Mouse (Mus musculus) CH12.LX (cell line): ENCODE measurements at regions not wholly inside any gene's neighbourhood (a gene's known extent, or its start where the extent isn't known, plus 50 kb on each side); places are given as distances from the start of the nearest gene placed in this dataset.

Experiments
- CHD1 ChIP-seq: IDR thresholded peaks from 2 replicates; pipeline ENCODE4 v1.6.1; 2012; ENCODE audit warnings: low read depth, low read length, improper control_type of control experiment, inconsistent platforms
- CTCF ChIP-seq, 2 experiments: IDR thresholded peaks in 1 of 2; conservative IDR thresholded peaks in 1 of 2; 2 replicates each; pipeline ENCODE4 v1.5.1; 2011 to 2012; ENCODE audit warnings: low read depth in 2 of 2, low read length in 2 of 2, improper control_type of control experiment in 1 of 2, inconsistent platforms in 1 of 2, mild to moderate bottlenecking in 1 of 2, moderate library complexity in 1 of 2
- EP300 ChIP-seq: IDR thresholded peaks from 2 replicates; pipeline ENCODE4 v1.6.1; 2011; ENCODE audit warnings: low read length, improper control_type of control experiment
- ETS1 ChIP-seq: conservative IDR thresholded peaks from 2 replicates; pipeline ENCODE4 v1.6.1; 2012; ENCODE audit warnings: low read depth, mild to moderate bottlenecking, inconsistent platforms, low read length, improper control_type of control experiment, moderate library complexity
- IRF4 ChIP-seq: IDR thresholded peaks from 2 replicates; pipeline ENCODE4 v1.6.1; 2014; ENCODE audit warnings: low read depth, mild to moderate bottlenecking, inconsistent platforms, low read length, improper control_type of control experiment
- MXI1 ChIP-seq: IDR thresholded peaks from 2 replicates; pipeline ENCODE4 v1.6.1; 2011; ENCODE audit warnings: mild to moderate bottlenecking, low read depth, low read length, improper control_type of control experiment
- NRF1 ChIP-seq: IDR thresholded peaks from 2 replicates; pipeline ENCODE4 v1.6.1; 2014; ENCODE audit warnings: low read depth, mild to moderate bottlenecking, inconsistent platforms, low read length, improper control_type of control experiment, moderate library complexity
- POLR2A ChIP-seq: IDR thresholded peaks from 2 replicates; pipeline ENCODE4 v1.6.1; 2011; ENCODE audit warnings: low read depth, mild to moderate bottlenecking, improper control_type of control experiment, low read length
- UBTF ChIP-seq: IDR thresholded peaks from 2 replicates; pipeline ENCODE4 v1.6.1; 2012; ENCODE audit warnings: low read depth, mild to moderate bottlenecking, inconsistent platforms, low read length, improper control_type of control experiment, moderate library complexity
- USF1 ChIP-seq: IDR thresholded peaks from 2 replicates; pipeline ENCODE4 v1.6.1; 2014; ENCODE audit warnings: low read depth, mild to moderate bottlenecking, inconsistent platforms, low read length, improper control_type of control experiment

DNA sequence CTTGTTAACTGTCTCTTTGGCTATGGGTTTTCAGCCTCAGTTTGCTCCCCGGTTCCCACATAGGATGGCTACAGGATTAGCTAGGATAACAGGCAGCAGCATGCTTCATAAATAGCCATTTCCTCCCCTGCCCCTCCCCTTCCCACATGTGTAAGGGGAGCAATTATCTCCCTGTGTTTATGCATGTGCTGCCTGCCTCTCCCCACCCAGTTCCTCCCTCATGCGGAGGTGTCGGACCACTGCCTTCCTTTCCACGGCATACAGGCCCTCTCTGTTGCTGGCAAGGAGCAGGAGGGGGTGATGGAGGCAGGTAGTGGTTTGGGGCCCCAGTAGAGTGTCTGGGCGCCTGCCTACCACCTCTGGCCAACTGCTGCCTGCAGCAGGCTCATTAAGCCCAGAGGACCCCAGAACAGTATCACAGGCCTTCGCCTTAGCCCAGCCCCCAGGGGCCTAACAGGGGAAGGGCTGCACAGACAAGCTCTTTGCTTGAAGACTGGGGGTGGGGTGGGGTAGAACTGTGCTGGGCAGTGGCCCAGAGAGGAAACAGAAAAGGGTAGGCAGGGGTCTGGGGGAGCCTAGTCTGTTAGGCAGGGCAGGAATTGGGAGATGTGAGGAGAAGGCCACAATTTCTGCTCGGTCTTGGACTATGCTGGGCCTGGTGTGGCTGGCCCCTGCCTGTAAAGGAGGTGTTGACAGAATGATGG lies 79.1 kb upstream of the Pja1 start:
- TF ChIP-seq USF1 (no peak), CTCF (conservative IDR thresholded peaks at IDR 0.05 in 1 of 2, IDR thresholded peaks at IDR 0.05 in 1 of 2; ENCODE audit: low read depth in 2 of 2, low read length in 2 of 2) (no peak), MXI1 (no peak), POLR2A (no peak), ETS1 (no peak), CHD1 (no peak), NRF1 (no peak), EP300 (no peak), IRF4 (no peak), UBTF (no peak)
